Mouse (Mus musculus) lung, postnatal 0 days (tissue): Measurements from ENCODE around the gene Gm10840.

Experiments used
- CTCF ChIP-seq: IDR thresholded peaks from 2 replicates; pipeline ENCODE4 v1.5.1; 2016; ENCODE audit warnings: antibody characterized with exemption, mild to moderate bottlenecking
- EP300 ChIP-seq: IDR thresholded peaks from 2 replicates; pipeline ENCODE4 v1.6.1; 2016; ENCODE audit warnings: antibody characterized with exemption, mild to moderate bottlenecking, control low read depth

- 0 out of 2 replicates have a peak, but pooled peaks have one; percentile 13 for TF ChIP-seq EP300
- no peak for TF ChIP-seq CTCF
Measured at GRCm38 (mm10) chr11:106195341-106195740, 34.7 kb downstream of the Gm10840 start.
